Mouse (Mus musculus): Measurements from ENCODE around the gene Prickle1.

The Prickle1 gene

DNA sequence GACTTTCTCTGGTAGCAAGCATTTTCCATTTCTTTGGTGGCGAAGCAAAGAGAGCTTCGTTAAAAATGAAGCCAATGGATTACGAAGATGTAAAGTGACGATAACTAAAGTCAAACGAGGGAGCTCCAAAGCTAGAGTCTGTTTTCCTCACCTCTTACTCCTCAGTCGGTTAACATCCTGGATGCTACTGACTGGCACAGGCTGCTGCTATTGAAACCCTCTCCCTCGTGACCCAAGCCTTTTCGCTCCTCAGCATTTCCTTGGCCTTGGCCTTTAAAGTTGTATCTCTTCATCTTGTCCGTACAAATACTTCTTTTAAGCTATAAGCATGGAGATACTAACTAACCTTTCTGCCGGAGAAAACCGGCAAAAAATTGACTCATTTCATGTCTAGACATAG, 1.3 kb upstream of the Prickle1 start:
- in situ Hi-C loops (cut with MboI; ENCODE audit: low pct_unique_long_range_greater_than_20kb in 1 of 2, low sequenced_read_pairs in 2 of 2, unreplicated experiment in 1 of 2), result loop anchor here (25.0 kb wide), 2 partner anchors 335 to 615 kb away; no protein-coding TSS in a partner anchor

DNA sequence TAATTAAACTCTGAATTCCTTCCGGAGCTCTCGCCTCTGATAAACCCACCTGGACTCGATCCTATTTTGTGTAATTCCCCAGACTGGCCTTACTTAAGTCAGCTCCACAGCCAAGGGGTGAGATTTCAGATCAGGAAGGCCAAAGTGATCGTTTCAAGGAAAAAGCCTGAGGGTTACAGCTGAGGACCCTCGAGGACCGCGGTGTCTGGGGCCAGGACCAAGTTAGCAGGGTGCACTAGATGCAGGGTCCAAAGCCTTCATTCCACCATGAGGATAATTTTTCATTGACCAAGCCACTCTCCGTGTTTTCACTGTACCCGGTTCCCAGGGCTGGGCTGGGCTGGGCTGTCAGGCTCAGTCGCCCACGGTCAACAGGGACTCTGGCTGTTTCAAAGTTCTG, 594 bp upstream of the Prickle1 start:
- in situ Hi-C loops (cut with MboI; ENCODE audit: low pct_unique_long_range_greater_than_20kb in 1 of 2, low sequenced_read_pairs in 2 of 2, unreplicated experiment in 1 of 2), result loop anchor here (25.0 kb wide), 2 partner anchors 334 to 616 kb away; no protein-coding TSS in a partner anchor

DNA sequence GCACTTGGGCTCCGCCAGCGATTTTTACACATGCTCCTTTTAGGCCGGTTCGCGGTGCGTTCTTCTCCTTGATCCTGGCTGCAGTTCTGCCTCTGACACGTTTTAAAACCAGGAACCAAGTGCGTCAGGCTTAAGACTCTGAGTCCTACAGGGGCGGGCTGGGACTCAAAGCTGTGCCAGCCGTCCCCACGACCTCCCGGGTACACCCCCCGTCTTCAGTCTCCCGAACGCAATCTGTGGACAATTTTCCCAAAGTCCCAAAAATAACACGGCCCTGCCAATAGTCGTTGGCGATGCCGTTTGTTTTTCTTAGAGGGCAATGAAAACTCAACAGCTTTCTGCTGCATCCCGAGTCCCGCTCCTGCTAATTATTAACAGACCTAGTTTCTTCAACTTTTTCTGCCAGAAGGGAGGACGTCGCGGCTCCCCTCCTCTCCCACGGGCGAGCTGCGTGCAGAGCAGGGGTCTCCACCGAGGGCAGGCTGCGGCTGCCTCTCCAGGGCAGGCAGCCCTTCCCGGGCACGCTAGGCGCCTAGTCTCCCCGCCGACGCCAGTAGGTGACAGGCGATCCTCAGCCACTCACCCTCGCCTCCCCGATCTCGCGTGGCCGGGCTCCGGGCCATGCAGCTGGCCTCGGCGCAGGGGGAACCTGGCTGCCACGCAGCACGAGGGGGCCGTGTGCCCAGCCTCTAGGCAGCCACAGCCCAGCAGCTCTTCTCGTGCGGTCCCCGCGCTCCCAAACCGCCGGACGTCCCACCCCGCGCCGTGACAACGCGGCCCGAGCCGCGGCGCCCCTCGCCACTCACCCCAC, 598 bp downstream of the Prickle1 start:
- in situ Hi-C loops (cut with MboI; ENCODE audit: low pct_unique_long_range_greater_than_20kb in 1 of 2, low sequenced_read_pairs in 2 of 2, unreplicated experiment in 1 of 2), result loop anchor here (25.0 kb wide), 2 partner anchors 333 to 617 kb away; no protein-coding TSS in a partner anchor

DNA sequence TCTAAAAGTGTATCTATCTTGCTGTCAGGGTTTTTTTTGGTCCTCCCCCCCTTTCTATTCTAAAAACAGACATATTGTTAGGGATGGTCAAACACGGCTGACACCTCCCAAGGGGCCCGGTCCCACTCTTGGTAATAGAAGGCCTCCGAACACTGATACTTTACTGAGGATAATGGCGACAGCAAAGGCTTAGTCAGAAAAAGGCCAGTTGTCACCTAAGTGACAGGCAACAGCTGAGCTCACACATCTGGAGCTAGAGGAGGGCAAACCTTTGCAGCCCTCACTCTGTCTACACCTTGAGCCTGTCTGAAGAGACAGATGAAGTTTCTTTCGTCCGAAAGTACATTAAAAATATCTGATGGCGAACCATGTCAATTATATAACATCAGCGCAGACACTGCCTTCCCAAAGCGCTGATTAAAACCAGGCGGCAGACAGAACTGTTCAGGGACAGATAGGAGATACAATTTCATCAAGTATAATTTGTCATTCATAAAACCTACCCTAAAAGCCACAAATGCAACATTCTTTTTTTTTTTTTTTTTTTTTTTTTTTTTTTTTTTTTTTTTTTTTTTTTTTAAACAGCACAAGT, 1.3 kb downstream of the Prickle1 start:
- in situ Hi-C loops (cut with MboI; ENCODE audit: low pct_unique_long_range_greater_than_20kb in 1 of 2, low sequenced_read_pairs in 2 of 2, unreplicated experiment in 1 of 2), result loop anchor here (25.0 kb wide), 2 partner anchors 332 to 618 kb away; no protein-coding TSS in a partner anchor

DNA sequence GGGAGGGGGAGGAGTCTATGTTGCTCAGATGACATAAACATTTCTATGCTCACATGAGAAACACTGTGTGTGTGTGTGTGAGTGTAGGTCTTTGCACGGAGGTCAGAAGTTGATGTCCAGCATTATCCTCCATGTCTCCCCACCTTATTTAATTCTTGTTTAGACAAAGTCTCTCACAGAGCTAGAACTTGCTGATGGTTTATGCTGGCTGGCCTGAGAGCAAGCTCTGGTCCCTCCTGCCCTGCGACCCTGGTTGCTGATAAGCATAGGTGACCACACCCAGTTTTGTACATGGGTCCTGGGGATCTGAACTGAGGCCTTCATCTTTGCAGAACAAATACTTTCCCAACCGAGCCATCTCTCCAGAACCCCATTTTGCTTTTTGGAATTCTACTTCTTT, 3.1 kb downstream of the Prickle1 start:
- in situ Hi-C loops (cut with MboI; ENCODE audit: low pct_unique_long_range_greater_than_20kb in 1 of 2, low sequenced_read_pairs in 2 of 2, unreplicated experiment in 1 of 2), result loop anchor here (25.0 kb wide), 2 partner anchors 330 to 620 kb away; no protein-coding TSS in a partner anchor

DNA sequence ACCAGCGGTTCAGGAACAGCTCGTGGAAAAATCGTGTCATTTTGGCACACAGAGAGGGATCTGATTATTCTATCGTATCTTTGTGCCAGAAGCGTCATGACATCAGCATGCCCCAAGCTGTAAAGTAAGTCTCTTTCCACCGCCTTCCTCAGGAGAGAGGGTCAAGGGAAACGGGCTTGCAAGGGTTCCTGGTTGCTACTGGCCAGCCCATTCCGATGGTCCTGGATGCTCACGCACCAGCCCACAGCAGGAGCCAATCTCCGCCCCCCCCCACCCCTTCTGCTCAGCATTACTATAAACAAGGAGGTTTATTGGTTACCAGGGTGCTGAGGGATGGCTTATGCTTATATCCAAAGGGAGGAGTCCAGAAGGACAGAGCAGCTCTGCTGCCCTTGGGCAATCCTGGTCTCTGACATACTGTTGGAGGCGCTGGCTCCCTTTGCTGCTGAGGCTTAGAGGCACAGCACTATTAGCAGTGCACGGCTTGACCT, 3.8 kb downstream of the Prickle1 start:
- in situ Hi-C loops (cut with MboI; ENCODE audit: low pct_unique_long_range_greater_than_20kb in 1 of 2, low sequenced_read_pairs in 2 of 2, unreplicated experiment in 1 of 2), result loop anchor here (25.0 kb wide), 2 partner anchors 330 to 620 kb away; no protein-coding TSS in a partner anchor

DNA sequence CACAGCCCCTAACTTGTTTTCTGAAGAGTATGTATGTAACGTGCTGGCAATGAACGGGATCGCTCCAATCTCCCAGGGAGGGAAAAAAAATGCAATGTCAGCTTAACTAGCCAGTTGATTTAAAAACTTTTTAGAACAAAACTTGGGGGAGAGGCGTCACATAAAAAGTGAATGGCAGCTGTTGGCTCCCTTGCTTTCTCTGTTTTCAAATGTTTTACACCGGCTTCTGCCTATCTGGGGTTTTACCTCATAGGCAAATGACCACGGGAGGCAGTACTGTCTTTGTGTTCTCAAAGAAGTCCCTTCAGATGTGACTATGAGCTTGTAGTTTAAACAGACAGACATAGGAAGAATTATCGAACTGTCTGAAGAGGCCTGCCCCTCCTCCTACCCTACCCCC, 4.3 kb downstream of the Prickle1 start:
- in situ Hi-C loops (cut with MboI; ENCODE audit: low pct_unique_long_range_greater_than_20kb in 1 of 2, low sequenced_read_pairs in 2 of 2, unreplicated experiment in 1 of 2), result loop anchor here (25.0 kb wide), 2 partner anchors 329 to 621 kb away; no protein-coding TSS in a partner anchor

DNA sequence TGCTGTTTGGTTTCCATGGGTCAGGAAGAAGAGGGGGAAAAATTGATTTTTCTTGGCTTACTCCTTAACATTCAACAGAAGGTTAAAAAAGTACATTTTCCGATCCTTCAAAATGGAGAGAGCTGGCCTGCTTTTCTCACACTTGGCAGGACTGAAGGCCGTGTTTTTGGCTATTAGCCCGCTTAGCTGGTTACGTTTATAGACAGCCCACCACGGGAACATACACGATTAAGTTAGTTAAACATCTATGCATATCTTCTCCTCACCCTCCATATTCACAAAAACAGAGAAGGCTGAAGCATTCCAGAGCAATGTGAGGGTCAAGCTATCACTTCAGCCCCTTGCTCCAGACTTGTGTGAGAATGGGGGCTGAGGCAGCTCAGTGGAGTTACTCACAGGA, 7.3 kb downstream of the Prickle1 start:
- in situ Hi-C loops (cut with MboI; ENCODE audit: low pct_unique_long_range_greater_than_20kb in 1 of 2, low sequenced_read_pairs in 2 of 2, unreplicated experiment in 1 of 2), result loop anchor here (25.0 kb wide), 2 partner anchors 326 to 624 kb away; no protein-coding TSS in a partner anchor

DNA sequence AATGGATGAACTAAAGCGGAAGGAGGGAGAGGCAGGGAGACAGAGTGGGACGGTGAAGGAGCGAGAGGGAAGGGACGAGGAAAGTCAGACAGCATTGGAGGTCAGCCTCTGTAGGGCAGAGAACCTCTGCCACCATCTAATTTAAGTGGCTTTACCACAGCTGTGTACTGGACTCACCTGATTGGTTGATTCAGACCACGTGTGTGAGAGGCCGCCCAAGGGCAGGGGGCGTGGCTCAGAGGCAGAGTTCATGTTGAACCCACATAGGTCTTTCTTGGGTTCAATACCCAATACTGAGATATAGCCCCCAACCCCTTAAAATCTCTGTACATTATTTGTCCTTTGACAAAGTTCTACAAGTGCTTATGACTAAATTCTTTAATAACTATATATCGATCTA, 8.0 kb downstream of the Prickle1 start:
- in situ Hi-C loops (cut with MboI; ENCODE audit: low pct_unique_long_range_greater_than_20kb in 1 of 2, low sequenced_read_pairs in 2 of 2, unreplicated experiment in 1 of 2), result loop anchor here (25.0 kb wide), 2 partner anchors 325 to 625 kb away; no protein-coding TSS in a partner anchor

DNA sequence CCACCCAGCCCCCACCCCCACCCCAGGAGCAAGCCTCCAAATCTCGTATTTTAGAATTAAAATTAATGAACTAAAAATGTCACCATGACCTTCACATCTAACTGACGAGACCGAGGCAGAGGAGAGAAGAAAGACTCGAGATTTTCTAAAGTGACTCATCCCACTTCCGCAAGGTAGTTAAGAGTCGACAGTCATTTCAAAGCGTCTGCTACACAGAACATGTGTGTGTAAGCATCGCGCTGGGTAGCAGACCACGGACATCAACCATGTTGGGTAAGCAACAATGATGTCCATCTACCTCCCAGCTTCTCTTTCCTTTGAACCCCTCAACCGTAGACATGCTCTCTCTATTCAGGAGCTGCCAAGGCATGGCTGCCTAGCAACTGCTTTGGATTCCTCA, 12.6 kb downstream of the Prickle1 start:
- in situ Hi-C loops (cut with MboI; ENCODE audit: low pct_unique_long_range_greater_than_20kb in 1 of 2, low sequenced_read_pairs in 2 of 2, unreplicated experiment in 1 of 2), result loop anchor here (25.0 kb wide), 2 partner anchors 321 to 629 kb away; no protein-coding TSS in a partner anchor

DNA sequence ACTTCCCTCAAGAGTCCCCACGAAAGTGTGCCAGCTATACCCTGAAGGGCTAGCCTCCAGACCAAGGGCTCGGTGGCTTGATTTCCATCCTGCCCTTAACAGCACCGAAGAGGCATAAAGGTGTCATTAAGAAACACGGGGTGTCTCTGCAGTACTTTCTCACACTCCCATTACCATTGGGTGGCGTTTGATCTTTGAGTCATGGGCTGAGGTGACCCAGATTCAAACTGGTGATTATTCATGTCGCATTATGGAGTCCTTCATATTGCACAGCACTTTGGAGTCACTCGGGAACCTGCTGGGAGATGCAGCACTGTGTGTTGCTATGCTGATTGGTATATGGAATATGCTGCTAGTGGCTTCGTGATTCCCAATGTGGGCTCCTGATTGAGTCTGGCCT, 14.0 kb downstream of the Prickle1 start:
- in situ Hi-C loops (cut with MboI; ENCODE audit: low pct_unique_long_range_greater_than_20kb in 1 of 2, low sequenced_read_pairs in 2 of 2, unreplicated experiment in 1 of 2), result loop anchor here (25.0 kb wide), 2 partner anchors 319 to 631 kb away; no protein-coding TSS in a partner anchor

DNA sequence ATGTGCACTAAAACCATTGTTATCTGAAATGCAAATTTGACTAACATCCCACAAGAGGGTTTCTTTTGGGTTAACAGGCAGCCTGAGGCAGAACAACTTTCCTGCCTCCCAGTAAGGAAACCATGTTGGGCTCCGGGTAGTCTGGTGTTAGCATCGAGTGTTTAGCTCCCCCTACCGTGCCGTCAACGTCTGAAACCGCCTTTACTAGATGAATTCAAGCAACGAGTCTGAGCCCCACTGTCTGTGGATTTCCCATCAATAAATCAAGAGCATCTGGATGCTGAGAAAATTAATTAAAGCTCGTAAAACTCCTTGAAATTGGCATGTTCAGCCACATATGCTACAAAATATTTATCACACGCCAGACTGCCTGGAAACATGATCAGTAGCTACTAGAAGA, 15.8 kb downstream of the Prickle1 start:
- in situ Hi-C loops (cut with MboI; ENCODE audit: low pct_unique_long_range_greater_than_20kb in 1 of 2, low sequenced_read_pairs in 2 of 2, unreplicated experiment in 1 of 2), result loop anchor here (10.0 to 25.0 kb wide), 3 partner anchors 145 to 632 kb away; no protein-coding TSS in a partner anchor

DNA sequence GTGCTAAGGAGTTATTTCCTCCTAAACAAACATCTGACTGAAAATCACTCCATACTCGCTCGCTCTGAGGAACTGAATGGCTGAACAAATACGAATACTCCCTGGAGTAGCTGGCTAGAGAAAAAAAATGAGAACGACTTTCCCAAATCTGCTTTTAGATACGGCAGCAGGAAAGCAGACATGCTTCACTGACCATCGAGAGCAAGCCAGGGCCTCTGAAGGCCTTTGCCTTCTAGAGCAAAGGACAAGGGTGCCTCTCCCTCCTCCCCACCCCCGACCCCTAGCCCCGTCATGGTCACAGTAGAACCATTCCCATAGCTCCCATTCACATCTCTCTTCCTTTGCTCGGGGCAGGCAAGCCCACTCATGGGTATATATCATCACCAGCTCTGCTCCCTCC, 16.6 kb downstream of the Prickle1 start:
- in situ Hi-C loops (cut with MboI; ENCODE audit: low pct_unique_long_range_greater_than_20kb in 1 of 2, low sequenced_read_pairs in 2 of 2, unreplicated experiment in 1 of 2), result loop anchor here (10.0 to 25.0 kb wide), 3 partner anchors 144 to 633 kb away; no protein-coding TSS in a partner anchor

DNA sequence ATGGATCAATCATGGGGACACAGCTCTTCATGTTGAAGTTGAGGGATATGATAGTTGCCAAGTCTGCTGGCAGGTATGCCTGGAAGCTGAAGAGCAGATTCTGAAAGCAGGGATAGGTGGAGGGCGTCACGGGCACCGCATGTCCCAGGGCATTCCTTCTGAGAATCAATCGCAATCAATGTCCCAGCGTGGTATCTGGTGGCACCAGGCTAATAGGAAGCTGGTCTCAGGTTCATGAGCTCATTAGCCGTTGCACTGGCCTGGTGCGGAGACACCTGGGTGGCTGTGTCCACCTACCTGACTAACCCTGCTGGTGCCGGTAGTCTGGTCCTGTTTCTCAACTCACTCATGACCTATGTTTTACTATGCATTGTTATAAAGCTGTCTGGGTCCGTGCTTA, 19.3 kb downstream of the Prickle1 start:
- in situ Hi-C loops (cut with MboI; ENCODE audit: low pct_unique_long_range_greater_than_20kb in 1 of 2, low sequenced_read_pairs in 2 of 2, unreplicated experiment in 1 of 2), result loop anchor here (10.0 to 25.0 kb wide), 3 partner anchors 142 to 636 kb away; no protein-coding TSS in a partner anchor

DNA sequence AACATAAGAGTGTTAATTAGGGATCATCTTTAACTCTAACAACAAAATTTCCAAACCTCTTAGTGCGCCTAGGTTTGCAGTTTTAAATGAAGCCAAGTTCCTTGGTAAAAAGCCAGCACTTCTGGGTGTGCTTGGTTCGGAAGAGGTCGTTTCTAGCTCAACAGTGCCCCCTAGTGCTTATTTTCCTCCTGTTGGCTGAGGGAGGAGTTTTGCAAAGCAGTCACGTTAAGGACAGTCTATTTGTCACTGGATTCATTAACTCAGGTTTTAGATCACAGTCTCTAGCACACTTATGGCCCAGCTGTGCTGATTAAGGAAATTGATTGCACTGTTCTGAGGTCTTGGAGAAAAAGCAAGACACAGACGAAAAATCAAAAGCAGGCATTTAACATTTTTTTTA, 19.8 kb downstream of the Prickle1 start:
- in situ Hi-C loops (cut with MboI; ENCODE audit: low pct_unique_long_range_greater_than_20kb in 1 of 2, low sequenced_read_pairs in 2 of 2, unreplicated experiment in 1 of 2), result loop anchor here (10.0 to 25.0 kb wide), 3 partner anchors 141 to 636 kb away; no protein-coding TSS in a partner anchor

DNA sequence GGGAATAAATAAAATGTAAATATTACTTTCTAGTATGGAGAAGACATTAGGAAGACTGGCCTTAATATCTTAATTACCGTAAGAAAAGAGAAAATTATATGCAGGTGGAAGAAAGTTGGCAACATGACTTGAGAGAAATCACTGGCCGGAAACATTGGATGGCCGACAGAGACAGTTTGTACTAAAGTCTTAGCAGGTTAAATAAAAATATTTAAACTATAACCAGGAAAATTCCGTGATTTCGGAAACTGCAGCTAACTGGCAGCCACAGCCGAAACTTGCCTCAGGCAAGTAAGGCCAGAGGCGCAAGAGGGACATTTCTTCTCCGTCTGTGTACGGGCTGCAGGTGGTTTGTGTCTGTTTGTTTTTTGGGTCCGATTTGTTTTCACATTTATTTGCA, 22.8 kb downstream of the Prickle1 start:
- in situ Hi-C loops (cut with MboI; ENCODE audit: low pct_unique_long_range_greater_than_20kb in 1 of 2, low sequenced_read_pairs in 2 of 2, unreplicated experiment in 1 of 2), result loop anchor here in 1 of 2 experiments (10.0 kb wide), 1 partner anchor 138 kb away; no protein-coding TSS in a partner anchor

DNA sequence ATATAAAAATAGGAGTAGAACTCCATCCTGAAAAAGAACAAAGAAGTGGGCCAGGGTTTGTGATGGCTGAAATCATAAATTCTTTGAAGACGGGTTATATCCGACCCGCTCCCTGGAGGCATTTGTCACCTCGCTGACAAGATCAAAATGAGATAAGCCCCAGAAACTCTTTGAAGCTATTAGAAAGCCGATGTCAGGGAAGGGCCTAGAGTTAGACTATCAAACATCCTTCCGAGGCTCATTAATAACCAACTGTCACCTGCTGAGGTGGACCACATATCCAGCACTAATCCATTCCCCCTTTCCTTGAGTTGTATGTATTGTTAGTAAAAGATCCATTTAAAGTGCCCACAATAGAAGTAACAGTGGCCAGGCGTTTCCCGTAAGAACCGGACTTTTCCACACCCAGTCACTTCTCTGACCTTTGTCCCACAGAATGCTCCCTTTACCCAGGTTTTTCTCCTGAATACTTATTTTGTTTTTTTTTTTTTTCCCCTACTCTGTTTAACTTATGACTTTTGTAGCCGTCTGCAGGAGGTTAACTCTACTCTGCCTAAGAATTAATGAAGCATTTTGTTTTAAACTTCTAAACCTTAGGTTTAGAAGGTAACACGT, 24.7 kb downstream of the Prickle1 start:
- in situ Hi-C loops (cut with MboI; ENCODE audit: low pct_unique_long_range_greater_than_20kb in 1 of 2, low sequenced_read_pairs in 2 of 2, unreplicated experiment in 1 of 2), result loop anchor here in 1 of 2 experiments (10.0 kb wide), 1 partner anchor 136 kb away; no protein-coding TSS in a partner anchor

DNA sequence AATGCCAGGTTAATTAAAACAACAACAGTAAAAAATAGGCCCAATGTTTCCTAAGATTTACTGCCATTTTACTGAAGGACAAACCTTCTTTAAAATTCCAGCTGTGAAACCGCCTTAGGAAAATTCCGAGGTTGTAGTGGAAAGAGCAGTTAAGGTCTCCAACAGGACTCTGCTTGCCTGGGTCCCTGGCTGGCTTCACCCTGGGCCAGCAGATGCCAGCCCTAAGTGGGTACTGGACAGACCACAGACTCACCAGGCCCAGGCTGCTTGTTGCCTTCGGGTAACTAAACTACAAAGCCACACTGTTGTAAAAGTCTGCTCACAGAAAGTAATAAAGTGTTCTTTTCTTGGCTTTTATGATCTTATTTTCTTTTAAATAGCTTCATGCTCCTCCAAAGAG, 26.8 kb downstream of the Prickle1 start:
- in situ Hi-C loops (cut with MboI; ENCODE audit: low pct_unique_long_range_greater_than_20kb in 1 of 2, low sequenced_read_pairs in 2 of 2, unreplicated experiment in 1 of 2), result no loop called here

All from mouse embryonic stem cell (cell line).